Mouse (Mus musculus) midbrain, postnatal 0 days (tissue): ENCODE measurements around the gene Slc1a7. TPM values are rescaled to one million over a fixed set of nuclear protein-coding genes. Genes with fewer than 3 reads are reported as not detected.

Source experiments
- ATAC-seq: fragments of 200-750 bp; cut with Nextera tagmentation; 2 replicates; pipeline ENCODE4 v1.8.0; 2017; ENCODE audit warnings: moderate number of reproducible peaks, mild to moderate bottlenecking, moderate TSS enrichment, moderate library complexity; ENCODE audit not compliant: low FRiP score
- DNase-seq: peaks from one replicate; pipeline ENCODE4 v3.0.0-alpha.2; 2015; ENCODE audit warnings: low spot score
- H3K27ac ChIP-seq: fragments of 300-500 bp; sonication (generic); 2 replicates; pipeline ENCODE4 v1.5.1; 2014; ENCODE audit warnings: low read depth, mild to moderate bottlenecking, low read length, mixed read lengths
- H3K27me3 ChIP-seq: fragments of 300-500 bp; sonication (generic); 2 replicates; pipeline ENCODE4 v1.6.1; 2014; ENCODE audit warnings: low read length, control low read depth, mixed read lengths; ENCODE audit not compliant: insufficient read depth
- H3K36me3 ChIP-seq: fragments of 300-500 bp; sonication (generic); 2 replicates; pipeline ENCODE4 v1.6.1; 2014; ENCODE audit warnings: low read length, control low read depth, mixed read lengths; ENCODE audit not compliant: insufficient read depth
- H3K4me1 ChIP-seq: fragments of 300-500 bp; sonication (generic); 2 replicates; pipeline ENCODE4 v1.6.1; 2014; ENCODE audit warnings: mild to moderate bottlenecking, control low read depth, antibody characterized with exemption, low read length, mixed read lengths; ENCODE audit not compliant: insufficient read depth
- H3K4me2 ChIP-seq: fragments of 300-500 bp; sonication (generic); 2 replicates; pipeline ENCODE4 v1.6.1; 2014; ENCODE audit warnings: low read depth, mild to moderate bottlenecking, low read length, mixed read lengths; ENCODE audit not compliant: poor library complexity, severe bottlenecking
- H3K4me3 ChIP-seq: fragments of 300-500 bp; sonication (generic); 2 replicates; pipeline ENCODE4 v1.5.1; 2014; ENCODE audit warnings: low read depth, mild to moderate bottlenecking, low read length, moderate library complexity
- H3K9ac ChIP-seq: fragments of 300-500 bp; sonication (generic); replicated peaks from 2 replicates; pipeline ENCODE4 v1.6.1; 2014; ENCODE audit warnings: mild to moderate bottlenecking, low read length, moderate library complexity, mixed read lengths; ENCODE audit not compliant: poor library complexity, severe bottlenecking
- H3K9me3 ChIP-seq: fragments of 300-500 bp; sonication (generic); 2 replicates; pipeline ENCODE4 v1.6.1; 2016; ENCODE audit warnings: low read length, control low read depth
- CTCF ChIP-seq: IDR thresholded peaks from 2 replicates; pipeline ENCODE4 v1.5.1; 2016; ENCODE audit warnings: antibody characterized with exemption, mild to moderate bottlenecking
- WGBS: fragments of 180-500 bp; shearing (Covaris S2); extraction: QIAGEN DNeasy Blood & Tissue Kit; methylation state at CpG from one replicate; pipeline ENCODE4 v1.1.7; 2014; 5-methylcytosine and 5-hydroxymethylcytosine counted together
- polyA plus RNA-seq: library from polyadenylated mRNA; unstranded; fragments of >200 nt; fragmentation: Nextera tagmentation; extraction: Ambion mirVana; gene quantifications from 2 replicates; pipeline ENCODE4 v1.2.1, GENCODE M21; 2015
- total RNA-seq: library from RNA; depleted of rRNA; stranded (reverse); fragments of >200 nt; gene quantifications from 2 replicates; pipeline ENCODE4 v1.2.3, GENCODE M21; 2014; rRNA removed

Gene Slc1a7
- total and polyA plus RNA-seq, 2 experiments from 2014 or later, result 0.16 TPM; not detected in 1

- Histone ChIP-seq H3K4me1 (no peaks in the 10 kb centered on the region), H3K27ac (no peak overlapping the region), H3K36me3 (peaks cover 22% of the 10 kb centered on the region), H3K4me2 (no peak overlapping the region), H3K4me3 (no peak overlapping the region), H3K9me3 (no peaks in the 10 kb centered on the region), H3K9ac (no peak overlapping the region), H3K27me3 (no peaks in the 10 kb centered on the region)
- DNase-seq, result no peak
- no peak for TF ChIP-seq CTCF
- WGBS, result 96% methylated on average over 2 of the region's 2 CpGs
- ATAC-seq, result no peak
Measured at GRCm38 (mm10) chr4:108057247-108057646, 89.1 kb downstream of the Slc1a7 start.

- H3K36me3 ChIP-seq, result peaks cover 22% of the 10 kb centered on the region
- H3K4me2 ChIP-seq, result no peak overlapping the region
- 88% methylated on average over 10 of the region's 10 CpGs for WGBS
- ATAC-seq (no peak), DNase-seq (no peak)
- H3K4me3 ChIP-seq, result no peak overlapping the region
- no peak overlapping the region for H3K9ac ChIP-seq
- no peaks in the 10 kb centered on the region for H3K9me3 ChIP-seq
- no peaks in the 10 kb centered on the region for H3K4me1 ChIP-seq
- H3K27ac ChIP-seq, result no peak overlapping the region
- no peaks in the 10 kb centered on the region for H3K27me3 ChIP-seq
- no peak for TF ChIP-seq CTCF
Measured at GRCm38 (mm10) chr4:108058166-108058565, 90.0 kb downstream of the Slc1a7 start.

GRCm38 (mm10) chr4:108059601-108060379 lies 91.7 kb downstream of the Slc1a7 start:
- Histone ChIP-seq H3K9ac (no peak overlapping the region), H3K36me3 (peaks cover 12% of the 10 kb centered on the region), H3K9me3 (no peaks in the 10 kb centered on the region), H3K27me3 (no peaks in the 10 kb centered on the region), H3K4me2 (peak overlapping the region; percentile 4; the same call in 1 of the 2 replicates), H3K4me3 (no peak overlapping the region), H3K4me1 (no peaks in the 10 kb centered on the region), H3K27ac (no peak overlapping the region)
- DNase-seq, result no peak
- no peak for TF ChIP-seq CTCF
- ATAC-seq, result no peak
- WGBS, result 42% methylated on average over 19 of the region's 19 CpGs

GRCm38 (mm10) chr4:108060774-108061173 lies 92.6 kb downstream of the Slc1a7 start:
- TF ChIP-seq CTCF, result no peak
- ATAC-seq (no peak), DNase-seq (no peak)
- no peak overlapping the region for H3K4me3 ChIP-seq
- no peak overlapping the region for H3K27ac ChIP-seq
- H3K4me1 ChIP-seq, result no peaks in the 10 kb centered on the region
- 76% methylated on average over 4 of the region's 4 CpGs for WGBS
- no peak overlapping the region for H3K4me2 ChIP-seq
- no peaks in the 10 kb centered on the region for H3K27me3 ChIP-seq
- H3K9me3 ChIP-seq, result no peaks in the 10 kb centered on the region
- no peak overlapping the region for H3K9ac ChIP-seq
- peaks cover 8% of the 10 kb centered on the region for H3K36me3 ChIP-seq

- 99% methylated on average over 5 of the region's 5 CpGs for WGBS
- DNase-seq (no peak), ATAC-seq (no peak)
- TF ChIP-seq CTCF, result no peak
- no peaks in the 10 kb centered on the region for H3K9me3 ChIP-seq
- H3K4me3 ChIP-seq, result no peak overlapping the region
- no peaks in the 10 kb centered on the region for H3K27me3 ChIP-seq
- H3K9ac ChIP-seq, result no peak overlapping the region
- no peaks in the 10 kb centered on the region for H3K4me1 ChIP-seq
- H3K4me2 ChIP-seq, result no peak overlapping the region
- H3K36me3 ChIP-seq, result peaks cover 6% of the 10 kb centered on the region; the same call in 1 of the 2 replicates
- H3K27ac ChIP-seq, result no peak overlapping the region
Measured at GRCm38 (mm10) chr4:108062524-108062923, 94.4 kb downstream of the Slc1a7 start.

Other genes with a start within 250 kb of the Slc1a7 start
- gene Lrp8, start 166.1 kb upstream of the Slc1a7 start, total RNA-seq, result 74.1 and 78.5 TPM in 2 replicates
- 31.9 and 35.2 TPM in 2 replicates for gene Lrp8, start 166.1 kb upstream of the Slc1a7 start, polyA plus RNA-seq
- 44.5 and 45.3 TPM in 2 replicates for gene Magoh, start 88.6 kb upstream of the Slc1a7 start, total RNA-seq
- 117 and 124 TPM in 2 replicates for gene Magoh, start 88.6 kb upstream of the Slc1a7 start, polyA plus RNA-seq
- 40.5 and 55.5 TPM in 2 replicates for gene 0610037L13Rik, start 78.5 kb upstream of the Slc1a7 start, total RNA-seq
- 94.7 and 103 TPM in 2 replicates for gene 0610037L13Rik, start 78.5 kb upstream of the Slc1a7 start, polyA plus RNA-seq
- 9.3 and 12.3 TPM in 2 replicates for gene Cpt2, start 44.7 kb upstream of the Slc1a7 start, total RNA-seq
- 10.2 and 12.1 TPM in 2 replicates for gene Cpt2, start 44.7 kb upstream of the Slc1a7 start, polyA plus RNA-seq
- gene Podn, start 128.1 kb downstream of the Slc1a7 start, total RNA-seq, result 2.5 and 5.7 TPM in 2 replicates
- gene Podn, start 128.1 kb downstream of the Slc1a7 start, polyA plus RNA-seq, result 0.82 and 1.5 TPM in 2 replicates
- gene Scp2, start 176.7 kb downstream of the Slc1a7 start, total RNA-seq, result 103 and 133 TPM in 2 replicates
- gene Scp2, start 176.7 kb downstream of the Slc1a7 start, polyA plus RNA-seq, result 202 and 220 TPM in 2 replicates
- 12.1 and 32.1 TPM in 2 replicates for gene Echdc2, start 197.1 kb downstream of the Slc1a7 start, total RNA-seq
- gene Echdc2, start 197.1 kb downstream of the Slc1a7 start, polyA plus RNA-seq, result 9.8 and 10.6 TPM in 2 replicates
- 0.47 TPM in 1 of 2 replicates, not detected in the other for gene Zyg11a, start 249.7 kb downstream of the Slc1a7 start, total RNA-seq
- gene Zyg11a, start 249.7 kb downstream of the Slc1a7 start, polyA plus RNA-seq, result 0.09 TPM in 1 of 2 replicates, not detected in the other